Mouse (Mus musculus) megakaryocyte-erythroid progenitor cell, adult 5-6 weeks (primary cell): ENCODE measurements at regions not wholly inside any gene's neighbourhood (a gene's known extent, or its start where the extent isn't known, plus 50 kb on each side); places are given as distances from the start of the nearest gene placed in this dataset.
A peak's percentile ranks its signal among the peaks of the same experiment; 100 is the strongest.

Experiments
- ATAC-seq: replicated peaks from 2 replicates; pipeline ENCODE4 v1.8.0; 2016; ENCODE audit warnings: mild to moderate bottlenecking, inconsistent platforms; ENCODE audit not compliant: severe bottlenecking, poor library complexity, low FRiP score, low TSS enrichment

- ATAC-seq, result no peak
Observed at GRCm38 (mm10) chr8:126728987-126729632, 135.3 kb upstream of the Irf2bp2 start.

GRCm38 (mm10) chr8:126728135-126728534 lies 134.3 kb upstream of the Irf2bp2 start:
- ATAC-seq, result no peak

- ATAC-seq, result no peak
Observed at GRCm38 (mm10) chr8:126727068-126727467, 133.3 kb upstream of the Irf2bp2 start.

- ATAC-seq, result no peak
Observed at GRCm38 (mm10) chr8:126723259-126724122, 129.7 kb upstream of the Irf2bp2 start.

- ATAC-seq, result no peak
Observed at GRCm38 (mm10) chr8:126721621-126722020, 127.8 kb upstream of the Irf2bp2 start.

- ATAC-seq, result no peak
Observed at GRCm38 (mm10) chr8:126720473-126721145, 126.8 kb upstream of the Irf2bp2 start.

GRCm38 (mm10) chr8:126719748-126720147 lies 126.0 kb upstream of the Irf2bp2 start:
- no peak for ATAC-seq

GRCm38 (mm10) chr8:126717652-126718155 lies 123.9 kb upstream of the Irf2bp2 start:
- no peak for ATAC-seq

- ATAC-seq, result no peak
Observed at GRCm38 (mm10) chr8:126715666-126716065, 121.9 kb upstream of the Irf2bp2 start.

- ATAC-seq, result no peak
Observed at GRCm38 (mm10) chr8:126713602-126714145, 119.9 kb upstream of the Irf2bp2 start.

- ATAC-seq, result no peak
Observed at GRCm38 (mm10) chr8:126713181-126713580, 119.4 kb upstream of the Irf2bp2 start.

- ATAC-seq, result no peak
Observed at GRCm38 (mm10) chr8:126712749-126713148, 119.0 kb upstream of the Irf2bp2 start.

GRCm38 (mm10) chr8:126708956-126709355 lies 115.2 kb upstream of the Irf2bp2 start:
- no peak for ATAC-seq

GRCm38 (mm10) chr8:126707300-126707902 lies 113.6 kb upstream of the Irf2bp2 start:
- ATAC-seq, result no peak

- no peak for ATAC-seq
Observed at GRCm38 (mm10) chr8:126706247-126706646, 112.5 kb upstream of the Irf2bp2 start.

GRCm38 (mm10) chr8:126705391-126705790 lies 111.6 kb upstream of the Irf2bp2 start:
- peak; percentile 70 for ATAC-seq

- ATAC-seq, result no peak
Observed at GRCm38 (mm10) chr8:126704706-126705105, 110.9 kb upstream of the Irf2bp2 start.

- ATAC-seq, result no peak
Observed at GRCm38 (mm10) chr8:126703546-126703945, 109.8 kb upstream of the Irf2bp2 start.

GRCm38 (mm10) chr8:126702294-126702693 lies 108.5 kb upstream of the Irf2bp2 start:
- no peak for ATAC-seq
